Mouse (Mus musculus) heart, adult 11 months (tissue): ENCODE measurements around the gene Txnrd1.

Experiments used
- DNase-seq: peaks from one replicate; pipeline ENCODE4 v3.0.0; 2022

The Txnrd1 gene

DNA sequence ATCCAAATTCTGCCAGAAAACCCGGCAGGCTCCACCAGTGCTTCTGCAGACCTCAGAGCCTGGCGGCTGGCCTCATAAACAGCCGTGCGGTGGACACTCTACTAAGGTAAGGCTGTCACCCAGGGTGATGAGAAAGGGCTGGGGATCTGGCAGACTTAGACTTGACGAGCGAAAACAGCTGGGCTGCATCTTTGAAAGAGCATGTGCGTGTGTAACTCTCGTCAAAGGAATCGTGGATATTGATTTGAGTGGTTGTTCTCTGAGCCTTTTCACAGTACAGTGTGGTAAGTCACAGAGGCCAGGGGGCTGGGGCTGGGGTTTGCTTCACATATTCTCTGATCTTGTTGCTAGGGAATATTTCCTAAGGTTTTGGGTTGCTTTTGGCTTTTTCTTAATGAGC, at the start of gene Txnrd1:
Gene Txnrd1 (plus strand): TSS at position 26 of the 400 bp plus-strand sequence.
- DNase-seq: no peak

- no peak for DNase-seq
Observed at GRCm38 (mm10) chr10:82789181-82789580, 44.6 kb upstream of the Txnrd1 start.

- no peak for DNase-seq
Observed at GRCm38 (mm10) chr10:82790504-82790903, 43.2 kb upstream of the Txnrd1 start.

DNA sequence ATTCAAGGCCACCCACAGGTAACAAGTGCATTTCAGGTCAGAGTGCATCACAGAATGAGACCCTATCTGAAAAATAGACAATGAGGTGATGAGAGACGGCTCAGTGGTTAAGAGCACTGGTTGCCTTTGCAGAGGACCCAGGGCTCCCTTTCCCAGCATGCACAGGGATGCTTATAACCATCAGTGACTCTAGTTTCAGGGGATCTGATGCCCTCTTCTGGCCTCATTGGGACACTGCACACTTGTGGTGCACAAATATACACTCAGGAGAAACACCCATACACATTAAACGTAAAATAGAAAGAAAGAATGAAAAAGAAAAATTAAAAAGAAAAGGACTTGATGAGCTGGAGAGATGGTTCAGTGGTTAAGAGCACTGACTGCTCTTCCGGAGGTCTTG, 42.0 kb upstream of the Txnrd1 start:
- no peak for DNase-seq

- DNase-seq: no peak
Observed at GRCm38 (mm10) chr10:82792311-82792710, 41.4 kb upstream of the Txnrd1 start.

DNA sequence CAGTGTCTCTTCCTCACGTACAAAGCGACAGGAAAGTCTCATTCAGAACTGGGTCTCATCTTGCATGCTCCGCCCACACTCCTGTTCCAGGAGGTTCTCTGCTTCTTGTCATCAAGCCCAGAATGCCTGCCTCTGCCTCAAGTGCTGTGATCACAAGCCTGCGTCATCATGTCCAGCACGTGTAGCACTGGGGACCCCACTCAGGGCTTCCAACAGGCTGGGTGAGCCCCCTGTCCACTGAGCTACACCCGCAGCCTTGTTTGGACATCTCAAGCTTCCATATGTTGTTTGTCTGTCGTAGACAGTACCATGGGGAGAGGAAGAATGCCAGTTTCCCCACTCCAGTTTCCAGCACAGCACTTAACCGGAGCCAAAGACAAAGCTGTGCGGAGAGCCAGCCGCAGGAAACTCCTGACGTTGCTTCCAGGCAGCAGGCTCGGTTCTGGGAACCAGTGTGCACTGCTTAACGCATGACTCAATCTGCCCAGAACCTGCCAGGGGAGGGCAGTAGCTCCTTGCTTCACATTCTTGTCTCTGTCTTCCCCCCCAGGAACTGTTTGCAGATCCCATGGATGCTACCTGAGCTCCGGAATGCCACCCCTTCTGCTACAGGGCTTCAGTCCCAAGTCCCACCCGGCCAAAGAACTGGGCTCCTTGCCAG, 38.5 kb upstream of the Txnrd1 start:
- DNase-seq: peak; percentile 96

DNA sequence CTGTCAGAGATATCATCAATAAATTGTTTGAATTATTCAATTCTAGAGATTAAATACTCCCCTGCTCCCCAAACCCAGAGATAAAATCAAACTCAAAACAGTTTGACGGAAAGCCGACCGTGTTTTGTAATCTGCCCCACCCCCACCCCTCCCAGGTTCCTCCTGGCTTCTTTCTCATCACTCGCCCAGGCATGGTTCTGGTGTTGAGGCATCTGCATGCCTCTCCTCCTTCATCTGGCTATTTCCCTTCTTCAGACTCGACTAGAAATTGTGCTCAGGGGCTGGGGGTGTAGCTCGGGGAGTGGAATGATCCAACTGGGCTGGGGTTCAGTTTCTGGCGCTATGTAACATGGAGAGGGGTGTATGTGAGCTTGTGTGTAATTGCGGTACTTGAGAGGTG, 38.0 kb upstream of the Txnrd1 start:
- DNase-seq: no peak

- no peak for DNase-seq
Observed at GRCm38 (mm10) chr10:82796471-82797118, 37.2 kb upstream of the Txnrd1 start.

DNA sequence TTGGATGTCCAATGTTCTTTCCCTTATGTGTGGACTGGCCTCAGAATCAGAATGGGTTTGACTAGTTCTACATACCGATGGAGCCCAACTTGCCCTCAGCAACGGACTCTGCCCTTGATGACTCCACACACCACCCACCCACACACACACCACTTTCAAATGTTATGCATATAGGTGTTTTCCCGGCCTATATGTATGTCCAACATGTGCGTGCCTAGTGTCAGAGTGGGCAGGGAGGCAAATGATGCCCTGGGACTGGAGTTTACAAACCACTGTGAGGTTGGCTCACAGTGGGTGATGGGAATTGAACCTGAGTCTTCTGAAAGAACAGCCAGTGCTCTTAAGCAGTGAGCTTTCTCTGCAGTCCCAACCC, 36.6 kb upstream of the Txnrd1 start:
- no peak for DNase-seq

DNA sequence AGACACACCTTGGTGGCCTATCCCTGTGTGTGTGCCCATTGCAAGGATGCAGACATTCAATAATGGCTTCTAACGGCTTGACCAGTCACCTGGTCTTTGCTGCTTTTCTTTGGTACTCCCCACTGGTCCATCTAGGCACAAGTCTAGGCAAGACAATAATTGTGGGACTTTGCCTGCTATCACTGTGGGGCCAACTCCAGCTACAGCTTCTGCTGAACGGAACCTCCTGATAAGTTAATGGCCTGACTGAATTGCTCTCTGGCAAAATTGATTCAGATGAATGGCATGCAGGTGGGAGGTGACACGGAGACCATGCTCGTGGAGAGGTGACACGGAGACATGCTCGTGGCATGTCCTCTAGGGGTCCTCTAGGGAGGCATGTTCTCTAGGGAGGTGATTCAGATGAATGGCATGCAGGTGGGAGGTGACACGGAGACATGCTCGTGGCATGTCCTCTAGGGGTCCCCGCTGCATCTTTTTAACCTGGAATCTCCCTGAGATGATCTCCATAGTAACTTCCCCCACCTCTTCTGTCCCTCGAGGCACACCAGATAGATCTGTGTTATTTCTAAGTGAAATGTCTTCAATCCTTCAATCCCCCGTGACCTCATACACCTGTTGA, 35.3 kb upstream of the Txnrd1 start:
- DNase-seq: no peak

DNA sequence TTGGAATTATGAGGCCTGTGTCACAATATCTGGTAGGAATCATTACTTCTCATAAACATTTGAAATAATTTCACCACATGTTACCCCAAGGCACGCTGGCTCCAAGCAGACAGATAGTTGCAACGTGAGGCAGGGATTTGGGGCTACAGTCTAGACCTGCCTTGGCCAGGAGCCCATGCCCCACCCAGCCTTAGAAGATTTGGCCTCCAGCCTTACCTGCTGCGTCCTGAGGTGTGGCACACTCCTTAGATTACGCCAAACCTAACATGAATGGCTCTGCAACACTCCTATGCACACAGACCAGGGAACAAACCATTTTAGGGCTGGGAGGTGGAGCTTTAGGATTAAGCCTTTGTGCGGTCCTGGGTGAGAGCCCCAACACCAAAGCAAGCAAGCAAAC, 33.7 kb upstream of the Txnrd1 start:
- DNase-seq: no peak

GRCm38 (mm10) chr10:82804396-82804795, 29.4 kb upstream of the Txnrd1 start:
- no peak for DNase-seq

DNA sequence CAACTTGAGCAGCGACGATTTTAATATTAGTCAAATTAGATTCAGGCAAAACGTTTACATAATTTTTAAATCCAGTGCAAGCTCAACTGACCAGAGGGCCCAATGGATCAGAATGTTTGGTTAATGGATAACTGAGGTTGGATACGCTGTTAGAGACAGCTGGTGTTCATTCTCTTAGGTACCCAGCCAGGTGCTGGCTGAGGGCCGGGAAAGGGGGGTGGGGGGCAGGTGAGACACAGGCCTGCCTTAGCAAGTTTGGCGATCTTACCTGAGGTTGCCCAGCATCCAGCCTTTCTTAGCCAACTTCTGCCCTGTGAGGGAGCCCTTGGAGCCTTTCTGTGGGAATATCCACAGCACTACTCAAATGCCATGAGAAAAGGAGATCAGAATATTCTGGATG, 28.6 kb upstream of the Txnrd1 start:
- DNase-seq: no peak

- no peak for DNase-seq
Observed at GRCm38 (mm10) chr10:82806414-82806813, 27.3 kb upstream of the Txnrd1 start.

DNA sequence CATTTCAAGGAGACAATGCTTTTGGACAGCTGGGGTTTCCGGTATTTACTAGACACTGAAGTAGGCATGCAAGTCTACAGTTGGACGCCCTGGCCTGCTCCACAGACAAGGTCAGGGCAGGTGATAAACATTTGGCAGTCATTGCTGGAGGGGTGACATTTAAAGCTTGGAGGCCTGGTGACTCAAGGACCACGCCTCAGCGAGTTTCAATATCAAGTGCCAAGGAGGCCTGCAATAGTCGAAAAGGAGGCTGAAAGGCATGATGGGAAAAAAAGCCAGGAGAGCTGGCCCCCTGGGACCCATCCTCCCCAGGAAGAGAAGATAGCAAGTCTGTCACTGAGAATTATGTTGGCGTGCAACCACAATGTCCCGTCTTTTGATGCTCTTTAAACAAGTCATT, 26.5 kb upstream of the Txnrd1 start:
- peak; percentile 91 for DNase-seq

DNA sequence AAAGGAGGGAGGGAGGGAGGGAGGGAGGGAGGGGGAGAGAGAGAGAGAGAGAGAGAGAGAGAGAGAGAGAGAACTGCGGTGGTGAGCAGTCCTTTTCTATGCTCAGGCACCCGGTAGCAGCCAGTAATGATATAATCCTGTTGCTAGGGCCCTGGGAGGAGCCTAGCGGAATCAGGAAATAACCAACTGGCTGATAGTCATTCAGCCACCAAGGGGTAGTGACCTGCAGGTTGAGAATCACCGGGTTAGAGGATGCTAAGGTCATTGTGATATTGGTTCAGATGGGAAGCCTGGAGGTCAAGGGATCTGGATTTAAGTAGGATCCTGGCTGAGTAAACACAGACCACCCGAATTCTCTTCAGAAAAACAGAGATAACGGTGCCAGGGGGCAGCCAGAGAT, 25.6 kb upstream of the Txnrd1 start:
- peak; percentile 58 for DNase-seq

DNA sequence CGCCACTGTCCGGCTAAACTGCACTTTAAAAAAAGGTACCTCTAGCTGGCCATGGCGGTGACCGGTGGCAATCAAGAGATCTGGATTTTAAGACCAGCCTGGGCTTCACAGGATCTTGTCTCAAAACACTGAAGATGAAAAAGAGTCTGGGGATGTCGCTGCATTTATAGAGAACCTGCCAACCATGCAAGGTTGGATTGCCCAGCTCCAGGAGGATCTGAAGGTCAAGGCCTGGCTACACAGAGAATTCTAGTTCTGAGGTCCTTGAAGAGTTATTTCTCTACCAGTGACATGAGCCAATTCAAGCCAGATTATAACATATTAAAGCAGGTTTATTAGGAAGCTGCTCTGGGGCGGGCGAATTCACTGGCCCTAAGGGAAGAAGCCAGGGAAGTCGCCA, 24.9 kb upstream of the Txnrd1 start:
- peak; percentile 81 for DNase-seq

GRCm38 (mm10) chr10:82809352-82809751, 24.4 kb upstream of the Txnrd1 start:
- peak; percentile 40 for DNase-seq

DNA sequence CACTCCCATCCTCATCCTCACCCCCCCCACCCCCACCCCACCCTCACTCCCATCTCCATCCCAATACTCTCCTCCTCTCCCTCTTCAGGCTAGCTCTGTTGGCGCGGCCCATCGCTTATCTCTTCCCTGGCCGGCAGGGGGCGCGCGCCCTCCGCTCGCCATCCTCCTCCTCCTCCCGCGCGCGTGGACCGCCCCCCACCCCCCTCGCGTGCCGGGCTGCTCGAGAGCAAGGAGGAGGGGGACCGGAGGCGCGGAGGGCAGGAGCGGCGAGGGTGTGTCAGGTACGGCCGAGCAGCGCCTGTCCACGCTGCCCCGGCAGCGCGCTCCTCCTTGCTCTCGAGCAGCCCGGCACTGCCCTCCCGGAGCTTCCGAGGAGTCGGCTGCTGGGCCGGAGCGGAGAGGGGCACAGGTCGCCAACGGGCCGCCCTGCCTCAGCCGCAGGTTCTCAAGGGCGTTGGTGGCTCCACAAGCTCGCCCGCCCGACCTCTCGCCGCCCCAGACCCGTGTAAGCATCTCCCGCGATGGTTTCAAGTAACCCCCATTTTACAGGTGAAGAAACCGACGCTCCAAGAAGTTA, 21.8 kb upstream of the Txnrd1 start:
- peak; percentile 95 for DNase-seq

GRCm38 (mm10) chr10:82814096-82814970, 19.4 kb upstream of the Txnrd1 start:
- DNase-seq: peak; percentile 86

- DNase-seq: peak; percentile 56
Observed at GRCm38 (mm10) chr10:82816441-82816840, 17.3 kb upstream of the Txnrd1 start.

- peak; percentile 14 for DNase-seq
Observed at GRCm38 (mm10) chr10:82817514-82817913, 16.2 kb upstream of the Txnrd1 start.

GRCm38 (mm10) chr10:82817936-82818335, 15.8 kb upstream of the Txnrd1 start:
- DNase-seq: peak; percentile 82
